Mouse (Mus musculus) right cerebral cortex, adult 18-20 months (tissue): ENCODE measurements around the gene Tprg.
A peak's percentile ranks its signal among the peaks of the same experiment; 100 is the strongest.

ENCODE experiments used
- DNase-seq: peaks from one replicate; pipeline ENCODE4 v3.0.0; 2022; ENCODE audit warnings: mixed read lengths

Tprg gene

GRCm38 (mm10) chr16:25286517-25286916 lies at the start of gene Tprg:
Gene Tprg, plus strand, starts transcription at chr16:25286817.
- DNase-seq = no peak

GRCm38 (mm10) chr16:25238274-25239050 lies 48.2 kb upstream of the Tprg start:
- DNase-seq = no peak

GRCm38 (mm10) chr16:25248889-25249288 lies 37.7 kb upstream of the Tprg start:
- no peak for DNase-seq

GRCm38 (mm10) chr16:25250129-25250749 lies 36.4 kb upstream of the Tprg start:
- DNase-seq = no peak

GRCm38 (mm10) chr16:25251080-25251479 lies 35.5 kb upstream of the Tprg start:
- DNase-seq = no peak

DNA sequence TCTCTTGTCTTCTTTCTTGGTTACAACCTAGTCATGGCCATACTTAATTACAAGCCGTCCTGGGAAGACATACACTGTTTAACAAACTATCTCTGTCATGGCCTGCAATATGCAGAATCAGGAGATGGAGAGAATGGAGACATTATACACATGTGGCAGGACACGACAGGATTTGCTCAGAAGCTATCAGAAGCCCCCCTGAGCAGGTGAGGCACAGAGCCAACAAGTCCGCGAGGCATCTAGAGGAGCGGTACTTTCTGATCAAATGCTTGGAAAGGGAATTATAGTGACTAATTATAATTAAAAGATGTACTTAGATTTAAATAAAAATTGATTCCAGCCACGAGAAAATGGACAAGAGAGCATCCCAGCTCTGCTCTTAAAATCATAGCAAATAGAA lies 32.0 kb upstream of the Tprg start:
- no peak for DNase-seq

GRCm38 (mm10) chr16:25255186-25255585 lies 31.4 kb upstream of the Tprg start:
- peak; percentile 11 for DNase-seq

GRCm38 (mm10) chr16:25255603-25256260 lies 30.9 kb upstream of the Tprg start:
- peak; percentile 78 for DNase-seq

- DNase-seq = no peak
Measured at GRCm38 (mm10) chr16:25262306-25262705, 24.3 kb upstream of the Tprg start.

- no peak for DNase-seq
Measured at GRCm38 (mm10) chr16:25262965-25263364, 23.7 kb upstream of the Tprg start.

DNA sequence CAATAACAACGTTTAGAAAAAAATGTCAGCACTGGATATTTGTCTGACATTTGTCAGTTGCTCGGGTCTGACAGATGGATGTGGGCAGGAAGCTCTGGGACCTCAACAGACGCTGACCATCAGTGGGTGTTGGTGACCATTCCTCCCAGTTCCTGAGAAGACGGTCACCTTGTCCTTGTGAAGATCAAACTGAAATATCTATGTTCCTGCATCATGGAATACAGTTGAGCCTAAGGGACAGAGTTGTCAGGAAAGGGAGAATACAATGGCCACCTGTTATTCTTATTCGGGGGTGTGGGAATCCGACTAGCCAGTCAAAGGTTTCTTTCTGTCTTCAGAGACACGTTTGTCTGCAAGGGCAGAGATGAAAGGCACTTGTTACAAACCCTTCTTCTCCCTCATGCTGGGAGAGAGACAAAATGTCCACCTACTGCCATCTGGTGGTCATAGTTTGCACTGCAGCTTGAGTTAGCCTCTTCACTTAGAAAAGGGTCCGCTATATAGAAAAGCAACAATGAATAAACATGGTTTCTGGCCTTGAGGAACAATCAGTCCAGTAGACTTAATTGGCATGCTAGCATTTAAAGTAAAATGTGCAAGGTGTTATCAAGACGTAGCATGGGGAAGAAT lies 23.0 kb upstream of the Tprg start:
- DNase-seq = peak; percentile 76

DNA sequence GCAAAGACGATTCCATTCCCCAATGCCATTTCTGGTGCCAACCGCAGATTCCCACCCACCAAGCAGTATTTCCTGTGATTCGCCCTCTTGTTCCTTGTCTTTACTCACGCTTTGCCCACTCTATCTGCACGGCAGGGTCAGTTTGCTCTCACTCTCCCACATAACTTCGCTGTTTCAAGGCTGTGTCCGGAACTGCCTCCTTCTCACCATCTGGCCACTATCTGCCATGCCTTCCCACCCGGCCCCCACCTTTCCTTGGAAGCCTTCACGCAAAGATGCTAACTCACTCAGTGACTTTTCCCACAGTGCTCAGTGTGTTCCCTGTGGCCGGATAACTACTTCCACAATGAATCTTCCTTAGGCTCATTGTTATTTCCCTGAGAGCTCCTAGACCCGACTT lies 21.4 kb upstream of the Tprg start:
- DNase-seq = peak; percentile 72

GRCm38 (mm10) chr16:25268276-25268675 lies 18.3 kb upstream of the Tprg start:
- no peak for DNase-seq

DNA sequence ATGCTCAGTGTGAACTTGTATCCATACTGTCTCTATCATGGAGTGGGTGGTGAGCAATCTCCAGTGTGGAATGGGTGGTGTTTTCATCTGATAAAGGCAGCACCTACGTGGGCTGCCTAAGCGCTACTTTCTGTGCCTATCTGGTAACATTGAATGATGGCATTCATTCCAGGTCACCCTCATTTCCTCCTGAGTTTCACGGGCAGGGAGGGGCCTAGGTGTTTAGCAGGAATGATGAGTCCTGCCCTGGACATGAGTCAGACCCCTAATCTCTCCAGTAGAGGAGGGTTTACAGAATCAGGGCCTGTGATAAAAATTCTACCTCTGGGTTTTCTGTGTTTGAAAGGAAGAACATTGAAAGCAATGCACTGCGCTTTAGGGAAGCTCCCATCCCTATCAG lies 4.1 kb upstream of the Tprg start:
- DNase-seq = no peak

- DNase-seq = no peak
Measured at GRCm38 (mm10) chr16:25293753-25294152, 7.1 kb downstream of the Tprg start.

GRCm38 (mm10) chr16:25295546-25295945 lies 8.9 kb downstream of the Tprg start:
- DNase-seq = no peak

- DNase-seq = no peak
Measured at GRCm38 (mm10) chr16:25296746-25297145, 10.1 kb downstream of the Tprg start.

- no peak for DNase-seq
Measured at GRCm38 (mm10) chr16:25298204-25298603, 11.6 kb downstream of the Tprg start.

DNA sequence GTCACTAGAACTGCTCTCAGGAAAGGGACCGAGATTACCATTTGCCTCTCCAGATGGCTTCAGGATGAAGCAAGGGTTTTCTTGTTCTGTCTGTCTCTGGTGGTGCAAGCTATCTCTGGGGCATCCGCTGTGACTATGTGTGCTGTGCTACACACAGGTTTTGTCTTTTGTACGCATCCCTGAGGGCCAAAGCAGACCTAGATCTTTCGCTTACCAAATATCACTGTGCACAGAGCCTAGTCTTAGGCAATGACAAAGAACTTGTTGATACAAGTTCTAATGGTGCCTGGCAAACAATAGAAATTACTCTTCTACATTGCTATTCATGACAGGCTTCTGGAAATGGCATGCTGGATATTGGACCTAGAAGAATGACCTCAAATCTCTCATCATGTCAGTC lies 16.0 kb downstream of the Tprg start:
- no peak for DNase-seq

GRCm38 (mm10) chr16:25314006-25314405 lies 27.4 kb downstream of the Tprg start:
- peak; percentile 86 for DNase-seq

GRCm38 (mm10) chr16:25315090-25315489 lies 28.5 kb downstream of the Tprg start:
- DNase-seq = peak; percentile 3

DNA sequence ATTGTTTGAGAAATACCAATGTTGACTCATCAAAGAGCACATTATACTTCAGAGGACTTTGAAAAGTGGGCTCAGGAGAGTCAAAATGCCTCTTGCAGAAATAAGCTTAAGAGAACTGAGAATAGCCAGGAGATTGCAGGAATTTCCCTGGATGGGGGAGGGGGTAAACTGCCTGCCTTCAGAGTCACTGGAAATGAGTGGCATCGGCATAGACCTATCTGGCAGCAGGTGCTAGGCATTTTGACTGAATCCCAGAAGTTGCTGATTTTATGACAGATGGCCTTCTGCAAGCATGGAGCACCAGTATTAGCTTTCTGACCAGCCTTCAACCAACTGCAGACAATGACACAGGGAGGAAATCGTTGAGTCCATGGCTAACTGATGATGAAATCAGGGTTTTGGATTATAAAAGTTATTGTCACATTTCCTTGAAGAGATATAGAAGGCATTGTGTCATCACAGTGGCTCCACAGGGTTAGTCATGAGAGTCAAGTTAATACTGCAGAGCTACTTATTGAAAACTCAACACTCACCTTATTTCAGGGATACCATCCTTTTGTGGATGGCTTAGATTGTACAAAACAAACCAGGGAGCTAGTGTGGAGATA lies 39.1 kb downstream of the Tprg start:
- no peak for DNase-seq
